Comparison of ENCODE assay signal across 22 mouse cellular contexts in genomic region chr2:129734031-129734430, GRCm38 (mm10). TPM values are rescaled to one million over a fixed set of nuclear protein-coding genes. Genes with fewer than 3 reads are reported as not detected.
DNase-seq lines count a peak whose midpoint lies in the region; ATAC-seq lines count a peak whose summit lies in the region.
"Had no signal": no experiment of that assay in that cellular context is flagged by ENCODE, and none has a peak within 500 bp of the region (broad histone marks: within the 10 kb centered on the region; RNA-seq: fewer than 3 reads in every experiment).

No protein-coding gene starts in this region.

- WGBS in heart, embryonic 11.5 days (ENCODE audit: insufficient replicate concordance), result 63% methylated on average over 8 of the region's 8 CpGs

- peak; percentile 74 for DNase-seq in heart, adult 11 months
- DNase-seq in right cerebral cortex, adult 18-20 months, result peak; percentile 61
- no peak for DNase-seq in right cerebral cortex, postnatal 4 days
- peak; percentile 18 to 24 for DNase-seq in left cerebral cortex, postnatal 14 days (ENCODE audit: low spot score in 2 of 2)
- DNase-seq in right cerebral cortex, postnatal 36 days (ENCODE audit: low spot score in 2 of 2), result peak; percentile 13 to 35
- no peak for DNase-seq in adrenal gland, adult 2 months
- DNase-seq: adrenal gland, adult 8-10 months; cerebellum, adult 11-12 months; cerebellum, adult 9-10 months; cerebellum, postnatal 25 days; gastrocnemius, adult 2 months; gastrocnemius, postnatal 25 days; heart, adult 18-20 months; heart, postnatal 14 days had no signal

- no peak overlapping the region for H3K27ac ChIP-seq in heart, embryonic 11.5 days (ENCODE audit: low read depth, low read length)
- H3K27ac ChIP-seq: embryonic facial prominence, embryonic 12.5 days; gastrocnemius, adult 2 months; heart, embryonic 10.5 days; heart, embryonic 15.5 days; hindbrain, embryonic 10.5 days; hindbrain, embryonic 14.5 days; intestine, embryonic 15.5 days had no signal

- H3K36me3 ChIP-seq in heart, embryonic 11.5 days (ENCODE audit: control insufficient read depth, insufficient read depth, low read length), result no peaks in the 10 kb centered on the region
- H3K36me3 ChIP-seq: embryonic facial prominence, embryonic 12.5 days; heart, embryonic 10.5 days; heart, embryonic 15.5 days; hindbrain, embryonic 10.5 days; intestine, embryonic 15.5 days had no signal

- no peak overlapping the region for H3K4me3 ChIP-seq in heart, embryonic 11.5 days (ENCODE audit: low read depth, low read length)
- H3K4me3 ChIP-seq: embryonic facial prominence, embryonic 12.5 days; gastrocnemius, adult 2 months; heart, embryonic 10.5 days; heart, embryonic 15.5 days; hindbrain, embryonic 10.5 days; intestine, embryonic 15.5 days had no signal

- H3K4me2 ChIP-seq in heart, embryonic 11.5 days, result no peak overlapping the region
- H3K4me2 ChIP-seq: embryonic facial prominence, embryonic 12.5 days; heart, embryonic 15.5 days; hindbrain, embryonic 14.5 days; intestine, embryonic 15.5 days had no signal

- no peaks in the 10 kb centered on the region for H3K4me1 ChIP-seq in heart, embryonic 11.5 days (ENCODE audit: control insufficient read depth, insufficient read depth, low read length)
- H3K4me1 ChIP-seq: embryonic facial prominence, embryonic 12.5 days; heart, embryonic 10.5 days; heart, embryonic 15.5 days; hindbrain, embryonic 10.5 days; intestine, embryonic 15.5 days had no signal

- ATAC-seq in heart, embryonic 11.5 days (replicated peaks; ENCODE audit: insufficient number of reproducible peaks, low FRiP score, low TSS enrichment), result no peak
- ATAC-seq: forebrain, embryonic 16.5 days; intestine, embryonic 15.5 days had no signal

- intact Hi-C loops in left cerebral cortex, postnatal 14 days (cut with DNase I), result no loop called here

- no peaks in the 10 kb centered on the region for H3K27me3 ChIP-seq in heart, embryonic 11.5 days (ENCODE audit: control insufficient read depth, insufficient read depth, low read length)
- H3K27me3 ChIP-seq: embryonic facial prominence, embryonic 12.5 days; heart, embryonic 15.5 days; intestine, embryonic 15.5 days had no signal

- no peak overlapping the region for H3K9ac ChIP-seq in heart, embryonic 11.5 days (ENCODE audit: low read depth, low read length)
- H3K9ac ChIP-seq: embryonic facial prominence, embryonic 12.5 days; heart, embryonic 15.5 days; hindbrain, embryonic 14.5 days; intestine, embryonic 15.5 days had no signal

- H3K9me3 ChIP-seq in heart, embryonic 11.5 days (replicated peaks; ENCODE audit: control insufficient read depth, low read length), result no peaks in the 10 kb centered on the region
- H3K9me3 ChIP-seq: embryonic facial prominence, embryonic 12.5 days; heart, embryonic 10.5 days; heart, embryonic 15.5 days; hindbrain, embryonic 10.5 days; intestine, embryonic 15.5 days had no signal

RNA-seq across cellular contexts. Expression of gene Pdyn, which starts 34.4 kb away (rescaled TPM):
- 0.27 and 0.41 TPM in 2 replicates for polyA plus RNA-seq in heart, embryonic 11.5 days (2014; fragmentation: Nextera tagmentation; extraction: Ambion mirVana)
- total RNA-seq in left cerebral cortex, postnatal 14 days (2021), result 10 to 100 TPM; 27.2 to 30.6 TPM
- total RNA-seq in adrenal gland, adult 2 months (2021), result under 1 TPM; 0.10 to 0.12 TPM
- not detected in 2 replicates for polyA plus RNA-seq in adrenal gland, adult 2 months (2012; rRNA removed)
- total RNA-seq: gastrocnemius, adult 2 months; gastrocnemius, postnatal 25 days; heart, adult 18-20 months; heart, postnatal 14 days had no signal

Comparison
In these comparisons a context has a peak if more than half of its experiments do, and no peak if none do; other contexts are left out.
1. DNase-seq: peak in heart, adult 11 months (single experiment), right cerebral cortex, adult 18-20 months (single experiment), left cerebral cortex, postnatal 14 days (2 of 2) and right cerebral cortex, postnatal 36 days (2 of 2); none in right cerebral cortex, postnatal 4 days (single experiment) and adrenal gland, adult 2 months (single experiment).
2. RNA of gene Pdyn, which starts 34.4 kb away (total RNA-seq): 27.2 to 30.6 TPM in left cerebral cortex, postnatal 14 days; 0.10 to 0.12 TPM in adrenal gland, adult 2 months; every median in the first group is over 10 times any median in the second.